Mouse (Mus musculus): ENCODE results near the gene Abi3bp.

The Abi3bp gene

DNA sequence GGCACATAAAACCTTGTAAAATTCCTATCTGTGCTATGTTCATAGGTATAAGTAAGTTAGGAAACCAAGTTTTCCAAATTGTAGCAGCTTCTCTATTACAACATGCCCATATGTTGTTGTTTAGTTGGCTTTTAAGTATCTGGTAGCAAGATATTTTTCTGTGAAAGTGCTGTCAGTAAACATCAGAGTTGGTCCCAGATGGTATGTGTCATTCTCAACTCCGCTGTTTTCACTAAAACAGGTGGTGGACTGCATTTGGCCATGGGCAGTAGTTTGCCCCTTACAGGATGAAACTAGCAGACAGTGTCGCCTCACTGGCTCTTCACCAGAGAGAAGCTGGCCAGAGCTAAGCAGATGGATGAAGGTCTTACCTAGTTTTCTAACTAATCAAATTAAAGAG lies 26.3 kb downstream of the Abi3bp start:
- DNase-seq (ENCODE audit: low read depth, low spot score): no peak

DNA sequence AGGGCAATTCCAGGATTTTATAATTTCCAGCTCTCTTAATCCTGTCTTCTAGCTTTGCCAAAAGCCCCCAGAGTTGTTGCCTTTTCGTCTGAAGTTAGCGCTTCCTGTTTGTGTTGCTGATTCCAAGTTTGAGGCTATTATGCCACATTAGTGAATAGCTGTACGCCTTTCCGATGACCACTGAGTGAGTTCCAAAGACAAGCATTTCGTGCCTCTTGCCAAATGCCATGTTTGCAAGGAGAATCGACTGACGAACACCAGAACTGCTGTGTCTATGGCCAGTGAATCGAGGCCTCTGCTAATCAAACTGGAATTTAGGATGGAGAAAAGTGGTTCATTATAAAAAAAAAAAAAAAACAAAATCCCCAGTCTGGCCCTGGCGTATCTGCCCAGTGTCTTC lies 40.3 kb downstream of the Abi3bp start:
- DNase-seq (ENCODE audit: low read depth, low spot score): no peak

DNA sequence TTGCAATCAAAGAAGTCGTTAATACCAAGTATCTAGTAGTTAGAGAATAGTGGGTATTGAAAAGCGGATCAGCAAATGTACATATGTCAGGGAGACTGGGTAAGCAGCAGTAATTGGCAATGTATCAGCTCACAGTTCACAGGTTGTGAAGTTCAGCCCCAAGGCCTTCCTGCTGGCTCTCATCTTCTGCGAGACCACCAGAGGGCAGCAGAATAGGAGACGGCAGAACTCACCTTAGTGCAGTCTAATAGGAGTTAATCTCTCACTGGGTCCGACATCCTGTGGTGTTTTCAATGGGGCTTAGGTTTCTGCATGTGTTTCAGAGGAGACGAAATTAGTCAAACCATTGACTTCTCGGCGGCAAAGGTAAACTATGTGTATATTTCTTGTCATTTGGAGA lies 46.7 kb downstream of the Abi3bp start:
- peak; percentile 8 for DNase-seq (ENCODE audit: low read depth, low spot score)

DNA sequence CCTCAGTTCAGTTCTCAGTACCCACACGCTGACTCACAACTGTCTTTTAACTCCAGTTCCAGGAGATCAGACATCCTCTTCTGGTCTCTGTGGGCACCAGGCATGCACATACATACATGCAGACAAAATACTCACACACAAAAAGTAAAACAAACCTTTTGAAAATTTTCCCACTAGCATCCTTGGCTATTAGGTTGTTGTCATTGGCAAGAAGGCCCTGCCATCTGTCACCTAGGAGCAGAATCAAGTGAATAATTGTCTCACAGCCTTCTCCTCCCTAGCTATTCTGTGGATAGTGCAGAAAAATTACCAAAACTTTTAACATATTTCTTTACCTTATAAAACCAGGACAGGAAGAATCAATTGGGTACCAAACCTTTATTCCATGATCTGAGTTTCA lies 48.8 kb downstream of the Abi3bp start:
- DNase-seq (ENCODE audit: low read depth, low spot score): no peak

DNA sequence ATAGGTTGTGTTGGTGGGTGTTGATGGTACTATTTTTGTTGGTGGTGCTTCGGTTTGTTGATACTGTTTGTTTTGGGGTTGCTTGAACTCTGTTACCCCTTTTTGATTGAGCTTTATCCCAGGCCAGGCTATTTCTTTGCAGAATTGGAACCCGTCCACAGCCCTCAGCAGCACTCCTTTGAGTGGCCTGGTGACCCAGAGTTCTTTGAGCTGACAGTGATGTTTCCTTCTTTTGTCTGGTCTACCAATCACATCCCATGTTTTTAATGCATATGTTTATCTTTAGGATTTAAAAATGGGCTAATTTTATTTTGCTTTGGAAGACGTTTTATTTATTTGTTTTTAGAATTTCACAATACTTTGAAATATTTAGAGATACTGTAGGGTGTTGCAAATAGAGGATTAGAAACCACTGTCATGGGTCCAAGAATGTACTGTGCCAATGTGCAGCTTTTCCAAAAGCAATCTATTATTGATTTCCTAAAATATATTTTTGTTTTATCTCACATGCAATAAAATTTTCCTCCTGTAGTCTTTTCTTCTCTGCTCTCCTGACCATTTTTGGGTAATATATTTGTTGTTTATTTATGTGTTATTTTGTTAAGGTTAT lies 50.5 kb downstream of the Abi3bp start:
- no peak for DNase-seq (ENCODE audit: low read depth, low spot score)

DNA sequence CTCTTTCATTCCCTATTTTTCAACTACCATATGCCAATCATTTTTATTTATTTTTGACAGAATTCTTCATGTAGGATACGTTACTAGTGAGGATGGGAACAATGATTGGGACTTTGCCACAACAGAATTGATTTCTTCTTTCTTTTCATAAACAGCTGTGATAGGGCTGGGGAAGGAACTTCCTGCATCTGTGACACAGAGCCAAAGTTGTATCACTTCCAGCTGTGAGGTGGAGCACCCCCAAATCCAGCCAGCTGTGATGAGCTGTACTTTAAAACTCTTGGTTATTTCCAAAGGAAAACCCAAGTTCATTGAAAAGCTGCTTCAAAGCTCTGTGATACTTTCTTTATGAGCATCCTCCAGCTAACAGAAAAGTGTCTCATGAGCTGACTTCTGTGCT lies 101.9 kb downstream of the Abi3bp start:
- DNase-seq (ENCODE audit: low read depth, low spot score): no peak

DNA sequence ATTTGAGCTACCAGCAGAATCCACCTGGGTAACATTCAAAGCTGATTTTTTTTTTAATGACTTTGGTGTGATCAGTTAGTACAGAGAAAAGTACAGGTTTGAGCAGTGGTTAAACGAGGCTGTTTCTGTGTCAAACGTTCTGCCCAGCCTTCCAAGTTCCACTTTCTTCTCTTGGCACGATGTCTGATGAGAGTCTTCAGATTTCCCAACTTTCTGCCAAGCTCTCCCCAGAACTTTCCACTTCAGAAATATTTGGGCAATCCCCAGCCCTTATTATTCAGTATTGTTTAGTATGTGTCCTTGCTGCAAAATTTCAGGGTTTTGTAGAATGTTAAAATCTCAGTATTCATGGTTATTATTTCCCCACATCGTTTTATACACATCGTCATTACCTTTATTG lies 115.9 kb downstream of the Abi3bp start:
- DNase-seq (ENCODE audit: low read depth, low spot score): no peak

DNA sequence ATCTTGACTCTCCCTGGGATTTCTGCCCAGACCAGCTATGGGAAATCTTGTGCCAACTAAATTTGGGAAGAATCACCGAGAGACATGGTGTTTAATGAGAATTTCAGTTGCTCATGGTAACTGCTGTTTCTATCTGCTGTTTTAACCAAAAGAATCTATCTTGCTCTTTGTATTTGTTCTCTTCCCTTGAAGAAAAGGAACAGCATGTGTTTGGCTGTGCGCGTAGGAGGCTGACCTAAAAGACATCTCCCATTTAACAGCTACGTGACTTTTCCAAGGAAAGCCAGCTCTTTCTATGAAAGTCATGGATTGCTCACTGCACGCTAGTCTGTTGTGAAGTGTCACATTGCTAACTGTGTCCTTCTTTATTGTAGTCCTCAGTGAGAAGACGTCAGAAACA lies 117.2 kb downstream of the Abi3bp start:
- no peak for DNase-seq (ENCODE audit: low read depth, low spot score)

DNA sequence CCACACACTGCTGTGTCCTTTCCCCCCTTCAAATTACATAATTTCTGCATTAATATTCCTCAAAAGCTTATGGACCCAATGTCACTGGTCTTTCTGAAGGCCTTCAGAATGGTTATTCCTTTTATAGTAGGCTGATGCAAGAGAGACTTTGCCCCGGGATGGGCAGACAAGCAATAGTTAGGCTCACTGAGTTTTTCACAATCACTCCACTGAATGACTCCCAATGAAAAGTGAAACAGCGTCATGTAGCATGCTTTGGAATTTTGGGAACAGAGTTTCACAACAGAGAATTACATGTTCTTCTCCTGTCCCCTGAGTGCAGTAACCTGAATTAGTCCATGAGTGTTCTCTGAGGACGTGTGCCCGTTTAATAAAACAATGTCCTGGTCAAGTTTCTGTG lies 120.7 kb downstream of the Abi3bp start:
- DNase-seq (ENCODE audit: low read depth, low spot score): no peak

DNA sequence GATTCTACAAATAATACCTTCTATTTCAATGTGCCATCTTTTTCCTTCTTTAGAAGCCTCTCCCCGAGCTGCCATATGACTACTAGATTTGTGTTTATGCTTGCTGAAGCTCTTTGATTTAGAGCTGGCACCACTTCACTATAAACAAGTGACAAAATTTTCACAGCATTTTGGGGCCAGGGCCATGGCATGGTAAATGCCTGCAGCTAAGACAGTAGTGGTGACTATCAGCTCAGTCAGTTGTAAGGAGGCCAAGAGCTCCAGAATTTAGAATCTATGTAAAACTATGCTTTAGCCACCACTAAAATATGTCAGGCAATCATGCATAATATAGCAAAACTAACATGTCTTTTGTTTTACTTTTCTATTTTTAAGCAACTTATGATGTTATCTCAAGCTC lies 124.7 kb downstream of the Abi3bp start:
- no peak for DNase-seq (ENCODE audit: low read depth, low spot score)

DNA sequence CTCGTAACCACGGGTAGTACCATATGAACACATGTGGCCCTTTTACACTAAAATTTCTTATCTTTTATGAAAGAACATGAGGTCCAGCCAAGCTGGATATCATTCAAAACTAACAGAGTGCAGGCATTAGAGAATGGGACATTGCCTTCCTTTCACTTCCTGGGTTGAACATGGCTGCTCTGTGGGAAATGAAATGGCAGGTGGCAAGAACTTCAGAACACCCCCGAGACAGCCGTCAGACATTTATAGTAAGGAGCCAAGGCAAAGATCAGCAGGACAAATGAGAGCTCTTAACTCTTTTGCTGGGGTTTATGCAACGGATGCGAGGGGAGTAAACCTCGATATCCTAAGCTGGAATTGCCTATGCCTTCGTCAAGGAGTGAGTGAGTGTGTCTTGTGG lies 132.9 kb downstream of the Abi3bp start:
- DNase-seq (ENCODE audit: low read depth, low spot score): no peak

DNA sequence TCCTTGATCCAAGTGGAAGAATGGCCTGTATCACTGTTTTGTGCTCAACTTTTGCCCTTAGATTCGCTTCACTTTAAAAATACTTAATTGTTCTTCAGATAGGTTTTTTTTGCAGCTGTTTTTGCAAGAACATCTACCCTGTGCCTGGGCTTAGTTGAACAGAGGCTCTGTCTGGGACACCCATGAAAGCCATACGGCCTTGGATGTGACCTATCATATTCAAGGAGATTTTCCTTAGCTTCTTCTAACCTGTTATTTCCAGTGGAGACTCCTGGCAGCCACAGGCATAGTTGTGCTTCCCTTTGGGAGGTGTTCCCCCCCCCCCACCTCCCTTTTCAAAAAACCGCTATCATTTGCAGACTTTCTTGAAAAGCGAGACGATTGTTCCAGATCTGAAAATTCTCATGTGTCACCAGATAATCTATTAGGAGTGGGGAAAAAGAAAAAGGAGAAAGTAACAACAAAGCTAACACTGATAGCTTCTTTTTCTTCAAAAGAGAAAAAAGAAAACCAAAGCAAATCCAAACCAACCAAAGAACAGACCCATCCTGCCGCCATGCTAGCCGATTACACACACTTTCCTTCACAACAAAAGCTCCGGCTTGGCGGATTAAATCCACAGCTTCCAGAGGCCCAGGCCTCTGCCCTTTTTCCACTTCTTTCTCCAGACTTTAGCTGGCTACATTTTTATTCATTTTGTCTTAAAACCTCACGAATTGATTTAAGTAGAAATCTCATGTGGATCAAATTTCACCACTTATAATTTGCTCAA lies 133.6 kb downstream of the Abi3bp start:
- DNase-seq (ENCODE audit: low read depth, low spot score): no peak

DNA sequence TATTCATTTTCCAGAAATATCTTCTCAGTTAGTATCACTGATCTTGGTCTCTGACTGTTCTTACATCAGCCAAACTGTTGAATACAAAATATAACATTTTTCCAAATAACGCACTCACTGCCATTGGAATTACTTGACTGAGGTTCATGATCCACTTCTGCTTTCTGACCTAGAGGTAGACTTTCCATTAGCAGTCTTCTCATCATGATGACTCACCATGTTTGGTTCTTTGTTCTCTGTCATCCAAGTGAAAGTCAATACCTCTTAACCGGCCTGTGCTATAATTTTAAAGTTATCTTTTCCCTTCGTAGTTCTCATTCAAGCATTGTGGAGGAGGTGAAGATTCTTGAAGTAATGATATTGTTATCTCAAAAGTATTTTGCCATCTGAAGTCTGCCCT lies 160.9 kb downstream of the Abi3bp start:
- DNase-seq (ENCODE audit: low read depth, low spot score): no peak

DNA sequence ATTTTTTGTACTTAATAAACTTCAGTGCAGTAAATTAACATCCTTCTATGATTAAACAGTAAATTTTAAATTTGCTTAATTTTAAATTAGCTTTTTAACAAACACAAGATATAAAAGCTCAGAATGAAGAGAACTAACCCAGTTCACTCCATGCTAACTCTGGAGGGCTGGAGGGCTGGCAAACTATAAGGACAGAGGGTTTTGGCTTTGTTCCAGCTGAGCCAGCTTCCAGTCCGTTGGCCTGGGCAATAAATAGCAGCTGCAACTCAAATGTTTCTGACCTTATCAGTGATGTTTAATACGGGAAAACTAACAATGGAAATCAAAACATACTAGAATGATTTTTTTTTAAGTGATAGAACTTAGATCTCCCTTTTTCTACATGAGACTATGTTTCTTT lies 167.6 kb downstream of the Abi3bp start:
- DNase-seq (ENCODE audit: low read depth, low spot score): no peak

DNA sequence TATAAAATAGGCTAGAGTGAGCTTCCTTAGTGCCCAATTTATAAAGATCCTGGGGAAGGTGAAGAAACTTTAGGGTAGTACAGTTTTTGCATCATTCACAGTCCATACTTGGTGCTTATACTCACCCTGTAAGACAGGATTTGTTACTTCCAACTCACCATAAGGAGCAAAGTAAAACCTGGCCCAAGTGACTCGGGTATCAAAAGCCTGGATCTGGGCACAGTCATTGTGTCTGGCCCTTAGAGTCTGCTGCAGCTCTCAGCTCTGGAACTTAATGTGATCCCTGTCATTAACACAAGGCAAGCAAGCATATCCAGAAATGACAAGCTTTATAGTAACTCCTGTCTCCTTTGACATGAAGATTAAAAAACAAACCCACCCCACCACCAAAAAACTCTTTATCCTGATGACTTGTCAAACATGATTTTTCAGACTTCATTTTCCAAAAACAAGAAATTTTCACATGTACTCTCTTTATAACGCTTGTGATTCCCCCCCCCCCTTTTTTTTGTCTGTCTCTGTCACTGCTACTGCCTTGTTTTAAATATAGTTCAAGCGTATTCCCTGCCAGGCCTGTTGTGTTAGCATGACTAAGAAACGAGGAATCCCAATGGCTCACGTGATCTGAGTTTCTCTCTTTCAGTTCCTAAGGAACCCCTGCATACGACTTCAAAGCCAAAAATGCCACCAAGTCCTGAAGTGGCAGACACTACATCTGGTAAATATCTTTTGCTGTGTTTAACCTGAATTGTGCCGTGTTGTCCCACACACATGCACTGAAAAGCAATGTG lies 168.9 kb downstream of the Abi3bp start:
- no peak for DNase-seq (ENCODE audit: low read depth, low spot score)

DNA sequence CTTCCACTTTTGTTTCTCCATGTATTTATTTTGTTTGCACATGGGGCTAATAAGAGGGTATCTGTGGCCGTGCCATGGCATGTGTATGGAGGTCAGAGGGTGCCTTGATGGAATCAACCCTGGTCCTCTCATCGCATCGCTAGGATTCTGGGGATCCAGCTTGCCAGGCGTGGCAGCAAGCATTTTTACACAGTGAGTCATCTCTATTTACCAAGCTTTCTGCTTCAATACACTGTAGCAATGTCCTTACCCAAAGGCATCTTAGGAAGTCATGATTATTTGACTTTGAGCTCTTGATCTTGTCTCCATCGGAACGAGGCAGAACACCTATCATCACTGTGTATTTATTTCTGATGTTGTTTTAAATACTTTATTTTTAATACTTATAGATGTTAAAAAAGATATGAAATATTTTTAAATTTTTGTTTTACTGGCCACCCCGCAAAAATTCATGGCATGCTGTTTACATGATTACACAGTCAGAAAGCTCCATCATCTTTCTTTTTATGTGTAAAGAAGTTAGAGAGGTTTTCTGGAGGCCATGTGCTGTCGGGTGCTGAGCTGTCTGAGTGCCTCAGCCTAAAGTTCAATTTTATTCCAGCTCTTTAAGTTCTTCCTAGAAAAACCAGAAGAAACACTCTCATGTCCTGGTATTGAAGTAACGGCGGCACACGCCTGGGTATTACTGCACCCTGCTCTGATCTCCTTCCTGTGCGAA lies 177.7 kb downstream of the Abi3bp start:
- no peak for DNase-seq (ENCODE audit: low read depth, low spot score)

DNA sequence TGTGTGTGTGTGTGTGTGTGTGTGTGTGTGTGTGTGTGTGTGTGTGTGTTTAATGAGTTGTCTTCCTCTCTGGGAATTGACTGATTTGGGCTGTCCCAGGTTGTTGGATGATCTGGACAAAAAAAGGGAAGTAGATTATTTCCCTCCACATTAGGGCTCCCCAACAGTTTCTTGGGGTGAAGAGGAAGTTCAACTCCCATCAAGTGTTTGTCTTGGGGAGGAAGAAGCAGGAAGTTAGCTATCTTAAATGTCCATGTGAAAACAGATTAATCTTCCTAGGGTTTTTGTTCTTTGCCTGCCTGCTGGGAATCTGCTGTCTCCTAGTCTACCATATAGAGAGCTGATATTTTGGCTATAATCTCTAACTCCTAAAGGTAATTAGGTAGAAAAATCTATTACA lies 181.2 kb downstream of the Abi3bp start:
- DNase-seq (ENCODE audit: low read depth, low spot score): no peak

DNA sequence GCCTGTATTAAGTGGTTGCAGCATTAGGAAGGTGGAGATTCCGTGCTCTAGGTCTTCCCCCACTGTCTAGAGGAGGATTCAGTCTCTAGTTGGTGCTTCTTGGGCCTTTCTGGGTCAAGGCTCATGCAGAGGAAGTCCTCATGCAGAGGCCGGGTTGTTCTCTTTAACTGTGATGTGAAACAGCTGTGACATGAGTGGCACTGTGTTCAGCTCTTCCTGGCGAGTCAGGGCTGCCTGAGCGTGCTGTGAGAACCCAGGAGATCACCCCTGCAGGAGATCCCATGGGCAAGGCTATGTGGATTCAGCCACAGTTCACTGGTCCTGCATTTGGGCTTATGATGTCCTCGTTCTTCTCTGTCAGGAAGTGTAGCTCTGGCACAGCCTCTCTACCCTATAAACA lies 191.8 kb downstream of the Abi3bp start:
- DNase-seq (ENCODE audit: low read depth, low spot score): no peak

DNA sequence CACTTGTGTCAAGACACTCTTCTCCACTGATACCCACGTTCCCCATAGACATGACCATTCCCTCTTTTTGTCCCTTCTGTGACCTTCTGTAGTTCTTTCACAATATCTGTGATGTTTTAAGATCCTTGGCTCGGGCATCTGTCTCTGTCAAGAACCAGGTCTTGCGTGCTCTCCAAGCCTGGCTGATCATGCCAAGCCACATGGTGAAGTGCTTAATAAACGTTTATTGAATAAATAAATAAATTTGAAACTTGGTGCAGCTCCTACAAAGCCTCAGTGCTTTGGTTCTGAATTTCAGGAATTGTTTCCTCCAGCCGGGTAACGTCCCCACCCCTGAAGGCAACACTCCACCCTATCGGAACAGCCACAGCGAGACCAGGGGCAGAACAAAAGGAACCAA lies 193.3 kb downstream of the Abi3bp start:
- no peak for DNase-seq (ENCODE audit: low read depth, low spot score)

DNA sequence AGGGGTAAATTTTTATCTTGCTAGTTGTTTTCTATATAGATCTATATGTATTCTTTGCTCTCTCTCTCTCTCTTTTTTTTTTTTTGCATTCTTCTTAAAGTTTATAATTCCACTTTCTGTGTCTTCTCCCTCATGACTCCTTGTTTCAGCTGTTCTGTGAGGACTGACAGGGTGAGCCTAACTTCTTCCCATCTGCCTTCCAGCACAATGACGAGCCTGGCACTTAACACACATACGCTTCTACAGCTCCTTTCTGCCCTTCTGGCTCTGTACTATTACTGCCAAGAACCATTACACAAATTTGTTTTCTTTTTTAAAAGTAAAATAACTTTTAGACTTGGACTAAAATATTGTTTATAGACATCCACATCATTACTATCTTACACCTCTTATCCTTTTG lies 195.7 kb downstream of the Abi3bp start:
- no peak for DNase-seq (ENCODE audit: low read depth, low spot score)

DNA sequence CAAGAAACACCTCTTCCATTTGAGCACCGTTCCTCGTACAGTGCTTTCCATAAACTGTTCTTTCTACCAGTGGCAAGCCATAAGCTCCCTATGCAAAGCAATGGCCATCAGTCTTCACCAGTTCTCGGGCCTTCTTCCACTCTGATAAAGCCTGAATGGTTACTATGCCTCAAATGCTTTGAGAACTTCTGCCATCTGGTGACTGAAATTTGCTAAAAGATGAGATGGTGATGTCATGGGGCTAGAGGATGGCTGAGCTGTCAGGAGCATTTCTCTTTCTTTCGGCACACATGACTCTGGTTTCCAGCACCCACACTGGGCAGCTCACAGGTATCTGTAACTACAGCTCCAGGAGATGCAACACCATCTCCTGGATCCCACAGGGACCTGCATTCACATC lies 199.5 kb downstream of the Abi3bp start:
- DNase-seq (ENCODE audit: low read depth, low spot score): no peak

DNA sequence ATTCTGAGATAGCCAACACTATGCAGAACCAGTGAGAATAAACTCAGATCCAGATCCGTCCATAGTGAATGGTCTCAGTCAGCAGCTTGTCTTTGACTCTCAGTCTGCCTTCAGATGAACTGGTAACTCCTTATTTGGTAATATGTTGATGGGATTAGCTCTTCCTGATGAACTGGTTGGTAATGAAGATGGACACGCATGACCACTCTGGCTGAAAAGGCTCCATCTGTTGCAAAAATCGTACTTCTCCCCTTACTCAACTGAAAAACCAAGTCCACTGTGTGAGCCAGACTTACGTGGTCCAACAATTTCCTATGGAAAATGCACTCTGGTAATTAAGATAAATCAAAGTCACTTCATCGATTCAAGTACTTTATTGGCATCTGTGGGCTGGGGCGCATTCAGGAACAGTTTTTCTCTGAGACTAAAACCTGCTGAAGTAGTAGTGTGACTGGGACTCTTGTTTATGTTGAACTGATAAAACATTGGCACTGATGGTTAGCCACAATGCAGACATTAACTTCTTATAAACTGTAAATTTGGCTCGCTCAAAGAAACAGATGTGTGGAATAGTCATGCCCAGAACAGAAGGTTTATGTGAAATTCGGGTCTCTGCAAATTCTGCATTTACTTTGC lies 203.4 kb downstream of the Abi3bp start:
- DNase-seq (ENCODE audit: low read depth, low spot score): no peak
